Mouse (Mus musculus): ENCODE data around the gene Nek6.
A peak's percentile ranks its signal among the peaks of the same experiment; 100 is the strongest.

Nek6 gene

DNA sequence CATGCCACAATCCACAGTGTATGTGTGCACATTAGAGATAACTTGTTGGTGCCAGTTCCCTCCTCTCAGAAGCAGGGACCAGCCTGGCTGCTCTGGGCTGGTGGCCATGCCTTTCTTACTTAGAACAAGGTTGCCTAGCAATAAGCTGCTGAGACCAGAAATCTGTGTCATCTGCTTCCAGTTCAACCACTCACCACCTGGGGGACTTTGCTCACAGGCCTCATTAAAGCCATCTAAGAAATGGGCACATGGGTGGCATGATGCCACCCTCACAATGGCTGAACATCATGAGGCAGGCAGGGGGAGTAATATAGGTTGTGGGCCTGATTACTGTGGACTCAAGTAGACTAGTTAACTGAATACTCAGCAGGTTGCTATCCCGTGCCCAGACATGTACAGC lies 1.3 kb upstream of the Nek6 start:
- peak; percentile 56 for DNase-seq

DNA sequence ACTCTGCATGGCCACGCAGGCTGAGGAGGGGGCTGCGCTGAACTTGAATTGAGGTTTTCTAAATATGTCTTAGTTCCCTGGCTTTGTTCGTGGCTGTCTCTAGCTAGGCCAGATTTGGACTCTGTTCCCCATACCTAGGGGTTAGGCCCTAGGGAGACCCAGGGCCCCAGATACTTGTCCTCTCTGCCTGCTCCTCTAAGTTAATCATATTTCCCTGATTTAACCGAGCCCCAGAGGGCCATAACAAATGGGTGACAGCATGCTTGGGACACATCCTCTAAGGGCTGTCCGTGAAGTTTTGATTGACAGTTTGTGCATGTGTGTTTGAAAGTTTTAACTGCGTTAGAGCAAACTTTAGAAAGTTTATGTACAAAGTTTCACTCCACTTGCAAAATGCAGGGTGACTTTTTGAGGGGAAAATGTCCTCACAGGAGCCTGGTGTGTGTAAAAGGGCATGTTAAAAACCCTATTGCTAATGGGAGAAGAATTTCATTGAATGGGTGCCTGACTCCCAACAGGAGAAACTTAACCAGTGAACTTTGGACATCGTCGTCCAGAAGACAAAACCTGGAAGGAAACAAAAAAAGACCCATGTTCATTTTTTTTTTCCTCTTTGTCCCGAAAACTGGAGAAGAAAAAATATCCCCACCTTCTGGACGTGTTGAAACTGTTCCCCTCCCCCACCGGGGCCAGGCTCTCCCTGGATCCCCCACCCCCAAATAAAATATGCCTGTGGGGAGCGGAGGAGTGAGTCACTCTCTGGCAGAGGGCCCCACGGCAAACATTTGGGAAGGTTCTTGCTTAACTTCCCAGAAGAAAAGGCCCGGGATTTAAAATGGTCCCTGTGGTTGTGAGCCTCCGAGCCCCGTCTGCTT lies 1.1 kb downstream of the Nek6 start:
- peak; percentile 28 for DNase-seq

GRCm38 (mm10) chr2:38513183-38513529 lies 1.7 kb downstream of the Nek6 start:
- DNase-seq = no peak

- no peak for DNase-seq
Measured at GRCm38 (mm10) chr2:38514411-38514810, 3.0 kb downstream of the Nek6 start.

DNA sequence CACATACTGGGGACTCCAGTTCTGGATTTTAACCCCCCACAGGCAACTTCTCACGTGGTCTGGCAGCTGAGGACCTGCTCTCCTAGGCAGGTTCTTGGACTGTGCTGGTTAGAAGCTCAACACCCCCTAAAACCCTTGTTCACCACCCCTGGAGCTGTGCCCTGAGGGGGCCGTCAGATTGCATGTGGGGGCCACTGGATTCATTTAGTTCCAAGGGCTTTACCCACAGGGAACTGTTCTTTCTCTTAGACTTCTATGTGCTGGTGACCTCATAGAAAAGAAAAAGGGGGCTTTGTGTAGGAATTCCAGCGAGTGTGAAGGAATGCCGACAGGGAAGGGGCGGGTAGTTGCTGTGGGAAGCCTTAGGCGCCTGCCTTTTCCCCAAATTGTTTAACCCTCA lies 4.0 kb downstream of the Nek6 start:
- no peak for DNase-seq

DNA sequence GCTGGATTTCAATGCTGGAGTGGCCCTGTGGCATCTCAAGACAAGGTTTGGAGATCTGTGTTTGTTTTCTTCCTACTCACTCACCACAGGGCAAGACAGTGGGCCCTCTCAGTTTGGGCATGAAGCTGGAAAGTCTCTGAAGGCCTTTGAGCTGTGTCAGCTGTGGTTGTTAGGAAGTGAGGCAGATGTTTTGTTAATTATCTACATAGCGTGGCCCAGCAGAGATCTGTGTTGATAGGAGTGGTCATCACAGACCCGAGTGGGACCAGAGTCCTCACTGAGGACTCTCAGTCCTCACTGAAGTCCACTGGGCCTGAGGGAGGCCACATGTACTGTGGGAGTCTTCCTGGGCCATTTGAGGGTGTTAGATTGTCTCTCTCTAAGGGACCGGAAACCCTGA lies 5.0 kb downstream of the Nek6 start:
- no peak for DNase-seq

- no peak for DNase-seq
Measured at GRCm38 (mm10) chr2:38517045-38517444, 5.6 kb downstream of the Nek6 start.

GRCm38 (mm10) chr2:38518719-38519118 lies 7.3 kb downstream of the Nek6 start:
- DNase-seq = no peak

DNA sequence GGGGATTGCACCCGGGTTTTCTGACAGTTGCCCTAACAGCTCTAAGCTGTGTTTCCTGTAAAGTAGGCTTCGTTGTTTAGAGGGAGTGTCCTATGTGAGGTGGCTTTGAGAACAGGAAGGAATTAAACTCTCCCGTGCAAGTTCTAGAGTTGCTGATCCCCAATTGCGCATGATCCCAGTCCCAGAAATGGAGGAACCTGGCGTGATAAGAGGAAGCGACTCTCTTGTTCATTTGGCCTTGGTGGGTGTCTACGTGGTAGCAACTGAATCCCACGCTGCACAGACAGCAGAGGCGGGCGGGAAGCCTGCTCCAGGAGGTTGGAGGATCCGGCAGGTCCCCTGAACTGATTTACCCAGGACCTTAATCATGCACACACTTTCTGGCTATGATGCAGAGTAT lies 8.5 kb downstream of the Nek6 start:
- DNase-seq = no peak

DNA sequence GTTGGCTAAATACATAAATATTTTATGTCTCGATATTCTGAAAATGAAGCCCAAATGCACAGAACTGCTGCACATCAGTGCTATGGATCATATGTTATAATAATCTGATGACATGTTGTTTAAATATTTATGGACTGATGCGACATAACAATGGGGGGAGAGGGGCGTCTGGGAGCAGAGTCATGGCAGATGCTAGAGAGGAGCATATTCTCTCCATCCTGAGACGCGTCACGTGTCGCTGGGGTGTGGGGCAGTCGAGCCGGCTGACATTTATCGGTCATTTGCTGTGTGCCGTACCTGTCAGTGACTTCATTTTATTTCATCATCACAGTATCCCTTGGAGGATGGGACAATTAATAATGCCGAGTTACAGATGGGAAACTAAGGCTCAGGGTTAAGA lies 10.2 kb downstream of the Nek6 start:
- DNase-seq = no peak

GRCm38 (mm10) chr2:38522354-38522753 lies 10.9 kb downstream of the Nek6 start:
- no peak for DNase-seq

DNA sequence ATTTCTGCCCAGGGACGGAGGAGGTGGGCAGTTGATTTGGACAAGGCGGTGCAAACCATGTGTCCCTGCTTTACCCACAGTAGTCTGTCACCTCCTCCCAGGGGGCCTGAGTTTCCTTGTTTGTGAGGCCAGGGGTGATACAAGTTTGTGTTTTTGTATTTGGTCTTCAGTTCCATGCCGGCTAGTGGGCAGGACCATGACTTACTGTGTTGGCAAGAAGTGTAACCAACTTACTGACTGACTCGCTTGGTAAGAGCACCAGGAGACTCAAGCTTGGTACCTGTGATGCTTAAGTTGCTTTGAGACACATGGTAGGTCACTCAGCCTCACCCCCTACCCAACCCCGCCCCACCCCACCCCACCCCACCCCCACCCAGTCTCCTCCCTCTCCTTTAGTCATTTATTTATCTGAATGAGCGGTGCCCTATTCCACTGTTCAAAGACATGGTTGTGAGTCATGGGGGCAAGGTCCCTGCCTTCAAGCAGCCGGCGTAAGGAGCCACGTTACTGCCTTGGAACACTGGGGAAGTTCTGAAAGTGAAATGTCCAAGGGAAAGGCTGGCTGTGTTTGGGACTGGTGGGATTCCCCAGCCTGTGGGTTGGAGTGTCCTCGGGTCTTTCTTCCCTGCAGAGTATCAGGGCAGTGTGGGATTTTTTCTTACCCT lies 12.5 kb downstream of the Nek6 start:
- DNase-seq = no peak

GRCm38 (mm10) chr2:38525034-38525433 lies 13.6 kb downstream of the Nek6 start:
- no peak for DNase-seq

GRCm38 (mm10) chr2:38529582-38530152 lies 18.2 kb downstream of the Nek6 start:
- DNase-seq = no peak

GRCm38 (mm10) chr2:38530955-38531381 lies 19.5 kb downstream of the Nek6 start:
- no peak for DNase-seq

GRCm38 (mm10) chr2:38533322-38533721 lies 21.9 kb downstream of the Nek6 start:
- no peak for DNase-seq

- DNase-seq = no peak
Measured at GRCm38 (mm10) chr2:38533767-38534166, 22.3 kb downstream of the Nek6 start.

DNA sequence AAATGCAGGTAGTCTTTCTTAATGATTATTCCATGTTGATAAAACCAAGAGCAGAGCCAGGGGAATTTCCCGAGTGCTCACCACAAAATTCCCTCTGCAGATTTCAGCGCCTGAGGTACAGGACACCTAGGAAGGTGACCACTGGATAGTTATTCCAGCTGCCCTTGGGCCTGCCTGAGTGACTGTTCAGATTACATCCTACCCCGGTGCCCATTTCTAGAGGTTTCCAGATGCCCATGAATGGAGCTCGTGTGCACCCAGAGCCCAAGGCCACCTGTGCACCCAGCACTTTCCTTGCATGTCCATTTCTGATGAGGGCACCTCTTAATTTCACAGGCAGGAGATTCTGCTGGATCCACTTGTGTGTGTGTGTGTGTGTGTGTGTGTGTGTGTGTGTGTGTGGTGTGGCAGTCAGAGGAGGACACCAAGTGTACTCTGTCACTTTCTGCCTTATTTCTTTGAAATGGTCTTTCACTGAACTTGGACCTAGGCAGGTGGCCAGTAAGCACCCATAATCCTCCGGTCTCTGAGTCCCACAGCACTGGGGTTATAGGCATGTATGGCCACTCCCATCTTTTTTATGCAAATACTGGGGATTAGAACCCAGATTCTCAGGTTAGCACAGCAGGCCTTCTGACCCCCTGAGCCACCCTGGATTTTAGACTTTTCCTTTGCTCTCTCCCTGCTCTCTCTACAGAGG lies 22.9 kb downstream of the Nek6 start:
- no peak for DNase-seq

DNA sequence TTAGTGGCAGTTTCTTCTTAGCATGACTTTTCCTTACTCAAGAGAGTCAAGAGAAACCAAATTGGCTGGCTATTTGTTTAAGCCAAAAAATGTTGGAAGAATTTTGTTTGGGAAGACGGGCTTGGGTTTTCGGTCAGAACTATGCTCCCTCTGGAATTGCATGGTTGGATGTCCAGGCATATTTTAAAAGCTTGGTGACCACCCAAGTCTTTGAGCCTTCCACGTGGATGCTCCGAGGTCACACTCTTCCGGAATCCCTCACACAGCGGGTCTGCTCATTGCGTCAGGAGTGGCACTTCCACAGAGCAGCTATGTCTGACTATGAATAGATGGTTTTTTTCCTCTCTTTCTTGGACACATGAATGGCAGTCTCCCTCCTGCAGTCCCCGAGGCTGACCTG lies 23.6 kb downstream of the Nek6 start:
- no peak for DNase-seq

DNA sequence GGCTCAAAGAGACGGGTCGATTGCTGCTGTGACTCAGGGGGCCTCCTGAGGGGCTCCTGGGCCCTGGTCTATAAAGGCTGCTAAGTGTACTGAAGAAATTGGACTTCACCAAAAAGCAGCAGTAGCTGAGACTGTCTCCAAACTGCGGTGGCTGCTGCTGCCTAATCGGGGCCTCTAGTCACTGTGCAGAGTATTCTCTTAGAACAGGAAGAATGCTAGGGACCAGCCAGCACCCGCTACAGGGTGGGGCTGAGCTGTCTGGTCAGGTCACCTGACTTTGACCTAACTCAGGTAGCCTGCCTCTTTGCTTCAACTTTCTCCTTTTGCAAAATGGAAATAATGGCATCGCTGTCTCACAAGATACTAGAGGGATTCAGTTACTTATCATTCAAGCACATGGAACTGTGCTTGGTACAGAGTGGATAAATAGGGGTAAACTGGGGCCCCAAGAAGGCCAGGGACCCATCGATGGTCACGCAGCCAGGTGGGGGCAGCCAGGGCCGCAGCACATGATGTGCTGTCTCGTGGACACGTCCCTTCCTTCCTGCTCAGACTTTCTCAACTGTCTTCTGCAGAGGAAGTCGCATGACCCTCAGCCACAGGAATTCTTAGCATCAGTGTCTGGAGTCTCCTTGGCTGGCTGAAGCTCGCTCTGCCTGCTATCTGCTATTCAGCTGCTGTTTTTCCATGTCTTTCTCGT lies 24.2 kb downstream of the Nek6 start:
- DNase-seq = no peak

- peak; percentile 80 for DNase-seq
Measured at GRCm38 (mm10) chr2:38536331-38536731, 24.9 kb downstream of the Nek6 start.

DNA sequence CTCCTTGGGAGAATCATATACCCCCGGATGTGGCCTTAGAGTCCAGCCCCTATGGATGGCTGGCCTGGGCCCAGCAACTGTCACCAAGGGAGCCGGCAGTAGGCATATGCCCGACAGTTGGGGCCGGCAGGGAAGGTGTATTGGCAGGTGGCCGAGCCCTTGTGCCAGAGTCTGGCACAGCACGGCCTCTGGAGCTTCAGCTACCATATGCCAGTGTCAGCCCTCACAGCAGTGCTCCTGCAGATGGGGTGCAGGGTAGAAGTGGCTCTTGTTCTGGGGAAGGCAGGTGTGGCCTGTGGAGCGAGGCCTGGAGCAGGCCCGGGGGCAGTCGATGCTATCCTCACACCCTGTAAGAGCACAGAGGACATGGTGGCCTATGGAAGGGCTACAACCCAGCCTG lies 28.2 kb downstream of the Nek6 start:
- DNase-seq = no peak

DNA sequence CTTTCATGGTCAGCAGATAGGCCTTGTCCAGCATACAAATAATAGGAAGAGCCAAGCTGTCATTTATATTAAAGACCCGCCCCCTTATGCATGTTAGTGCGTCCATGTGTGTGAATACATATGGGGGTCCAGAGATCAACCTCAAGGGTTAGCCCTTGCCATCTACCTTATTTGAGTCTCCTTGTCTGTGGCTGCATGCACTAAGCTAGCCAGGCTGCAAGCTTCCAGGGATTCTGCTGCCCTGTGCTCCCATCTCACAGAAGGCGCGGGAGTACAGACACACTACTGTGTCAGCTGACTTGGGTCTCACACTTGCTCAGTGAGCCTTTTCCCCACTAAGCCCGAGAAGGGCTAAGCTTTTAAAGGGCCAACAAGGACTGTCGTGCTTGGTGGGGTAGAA lies 29.2 kb downstream of the Nek6 start:
- no peak for DNase-seq

Measured in right cerebral cortex, adult 18-20 months (tissue).